Mouse (Mus musculus) ES-E14 (cell line): ENCODE measurements at regions not wholly inside any gene's neighbourhood (a gene's known extent, or its start where the extent isn't known, plus 50 kb on each side); places are given as distances from the start of the nearest gene placed in this dataset.

Experiments
- DNase-seq: peaks from one replicate; pipeline ENCODE4 v3.0.0-alpha.2; 2013; ENCODE audit warnings: low read depth, low spot score
- H3K27ac ChIP-seq: 2 replicates; pipeline ENCODE4 v1.5.1; 2012; ENCODE audit warnings: low read depth, mild to moderate bottlenecking, low read length, moderate library complexity, mixed read lengths; ENCODE audit not compliant: poor library complexity, insufficient read depth, severe bottlenecking
- H3K36me3 ChIP-seq: 2 replicates; pipeline ENCODE4 v1.6.1; 2012; ENCODE audit warnings: mild to moderate bottlenecking, low read length, moderate library complexity, mixed read lengths; ENCODE audit not compliant: control insufficient read depth, poor library complexity, insufficient read depth, severe bottlenecking
- H3K4me1 ChIP-seq, 2 experiments: fragments of 150-350 bp in 1 of 2; sonication (generic) in 1 of 2; 2 replicates each; pipeline ENCODE4 v1.6.1; 2012; ENCODE audit warnings: low read length in 2 of 2, mild to moderate bottlenecking in 1 of 2, mixed read lengths in 1 of 2; ENCODE audit not compliant: control insufficient read depth in 2 of 2, insufficient read depth in 2 of 2, poor library complexity in 1 of 2
- H3K4me3 ChIP-seq, 2 experiments: fragments of 150-350 bp in 1 of 2; sonication (generic) in 1 of 2; 2 replicates each; pipeline ENCODE4 v1.5.1; 2012; ENCODE audit warnings: low read length in 2 of 2, low read depth in 1 of 2, mild to moderate bottlenecking in 1 of 2, mixed read lengths in 1 of 2; ENCODE audit not compliant: insufficient read depth in 1 of 2, poor library complexity in 1 of 2, severe bottlenecking in 1 of 2
- H3K9ac ChIP-seq: 2 replicates; pipeline ENCODE4 v1.6.1; 2012; ENCODE audit warnings: low read depth, mild to moderate bottlenecking, low read length, mixed read lengths; ENCODE audit not compliant: poor library complexity, insufficient read depth, severe bottlenecking
- H3K9me3 ChIP-seq: fragments of 150-350 bp; sonication (generic); 2 replicates; pipeline ENCODE4 v1.6.1; 2012; ENCODE audit warnings: low read depth, mild to moderate bottlenecking, low read length; ENCODE audit not compliant: control insufficient read depth, insufficient read depth
- CHD2 ChIP-seq: IDR thresholded peaks from 2 replicates; pipeline ENCODE4 v1.6.1; 2014; ENCODE audit warnings: mild to moderate bottlenecking, low read depth, low read length, inconsistent platforms
- HCFC1 ChIP-seq: IDR thresholded peaks from 2 replicates; pipeline ENCODE4 v1.6.1; 2012; ENCODE audit warnings: low read length, inconsistent platforms, borderline replicate concordance; ENCODE audit not compliant: insufficient read depth
- MAFK ChIP-seq: IDR thresholded peaks from 2 replicates; pipeline ENCODE4 v1.6.1; 2014; ENCODE audit warnings: mild to moderate bottlenecking, low read depth, low read length, inconsistent platforms; ENCODE audit not compliant: insufficient read depth
- ZC3H11A ChIP-seq: IDR thresholded peaks from 2 replicates; pipeline ENCODE4 v1.6.1; 2012; ENCODE audit warnings: low read depth, mild to moderate bottlenecking, inconsistent platforms, low read length, borderline replicate concordance
- ZNF384 ChIP-seq: IDR thresholded peaks from 2 replicates; pipeline ENCODE4 v1.6.1; 2012; ENCODE audit warnings: low read depth, low read length, inconsistent platforms
- in situ Hi-C, 2 experiments: fragments of 600-800 bp; cut with MboI; formaldehyde crosslinking; loops; one replicate each; pipeline ENCODE4 v1.15.1; 2025; ENCODE audit warnings: low sequenced_read_pairs in 2 of 2, inconsistent platforms in 1 of 2; ENCODE audit not compliant: unreplicated experiment in 2 of 2

GRCm38 (mm10) chr11:48418066-48418756 is 381.9 kb upstream of the Rack1 start:
- TF ChIP-seq ZNF384 = no peak
- no peak overlapping the region for H3K4me3 ChIP-seq
- H3K36me3 ChIP-seq = no peaks in the 10 kb centered on the region
- no peak for DNase-seq
- H3K4me1 ChIP-seq = no peaks in the 10 kb centered on the region
- no peak overlapping the region for H3K9ac ChIP-seq
- no peak overlapping the region for H3K27ac ChIP-seq
- H3K9me3 ChIP-seq = no peaks in the 10 kb centered on the region
- in situ Hi-C loops = no loop called here

GRCm38 (mm10) chr11:48417615-48418014 is 382.5 kb upstream of the Rack1 start:
- TF ChIP-seq MAFK (no peak), ZNF384 (no peak), ZC3H11A (no peak), HCFC1 (no peak), CHD2 (no peak)
- H3K36me3 ChIP-seq = no peaks in the 10 kb centered on the region
- H3K27ac ChIP-seq = no peak overlapping the region
- H3K4me3 ChIP-seq = no peak overlapping the region
- no peak for DNase-seq
- no peaks in the 10 kb centered on the region for H3K4me1 ChIP-seq
- H3K9me3 ChIP-seq = no peaks in the 10 kb centered on the region
- in situ Hi-C loops = no loop called here
- H3K9ac ChIP-seq = no peak overlapping the region

- H3K9ac ChIP-seq = no peak overlapping the region
- in situ Hi-C loops = no loop called here
Measured at GRCm38 (mm10) chr11:48398032-48398431, 402.1 kb upstream of the Rack1 start.

GRCm38 (mm10) chr11:48381489-48381888 is 392.7 kb upstream of the Sgcd start:
- Histone ChIP-seq H3K9me3 (no peaks in the 10 kb centered on the region), H3K27ac (no peak overlapping the region), H3K9ac (no peak overlapping the region), H3K36me3 (no peaks in the 10 kb centered on the region), H3K4me1 (no peaks in the 10 kb centered on the region), H3K4me3 (no peak overlapping the region)
- in situ Hi-C loops = no loop called here
- TF ChIP-seq CHD2 (no peak), HCFC1 (no peak), ZC3H11A (no peak), ZNF384 (no peak), MAFK (no peak)
- DNase-seq = no peak

More at GRCm38 (mm10) chr11:48398032-48398431, 402.1 kb upstream of the Rack1 start:
- Histone ChIP-seq H3K27ac (no peak overlapping the region), H3K4me1 (no peaks in the 10 kb centered on the region), H3K36me3 (no peaks in the 10 kb centered on the region), H3K4me3 (no peak overlapping the region), H3K9me3 (no peaks in the 10 kb centered on the region)
- TF ChIP-seq CHD2 (no peak), ZC3H11A (no peak), ZNF384 (no peak), MAFK (no peak), HCFC1 (no peak)
- no peak for DNase-seq

GRCm38 (mm10) chr11:48378044-48378443 is 389.3 kb upstream of the Sgcd start:
- no peaks in the 10 kb centered on the region for H3K9me3 ChIP-seq
- no peaks in the 10 kb centered on the region for H3K4me1 ChIP-seq
- DNase-seq = no peak
- no peak overlapping the region for H3K4me3 ChIP-seq
- H3K36me3 ChIP-seq = no peaks in the 10 kb centered on the region
- in situ Hi-C loops = no loop called here
- no peak overlapping the region for H3K27ac ChIP-seq
- H3K9ac ChIP-seq = no peak overlapping the region
- TF ChIP-seq HCFC1 (no peak), MAFK (no peak), ZNF384 (no peak), ZC3H11A (no peak), CHD2 (no peak)
